Mouse (Mus musculus): ENCODE results near the gene Epha6.

GRCm38 (mm10) chr16:60434241-60434640, 171.1 kb downstream of the Epha6 start:
- TF ChIP-seq CTCF (IDR thresholded peaks at IDR 0.05): no peak
- no peak for TF ChIP-seq EP300 (IDR thresholded peaks at IDR 0.05)

Measured in lung, postnatal 0 days (tissue).